Mouse (Mus musculus) right cerebral cortex, adult 2 months (tissue): ENCODE measurements around the gene Syne1.
A peak's percentile ranks its signal among the peaks of the same experiment; 100 is the strongest.

ENCODE experiments used
- DNase-seq, 2 experiments: peaks; one replicate each; pipeline ENCODE4 v3.0.0; 2021 to 2022; ENCODE audit warnings: low spot score in 2 of 2

The Syne1 gene

DNA sequence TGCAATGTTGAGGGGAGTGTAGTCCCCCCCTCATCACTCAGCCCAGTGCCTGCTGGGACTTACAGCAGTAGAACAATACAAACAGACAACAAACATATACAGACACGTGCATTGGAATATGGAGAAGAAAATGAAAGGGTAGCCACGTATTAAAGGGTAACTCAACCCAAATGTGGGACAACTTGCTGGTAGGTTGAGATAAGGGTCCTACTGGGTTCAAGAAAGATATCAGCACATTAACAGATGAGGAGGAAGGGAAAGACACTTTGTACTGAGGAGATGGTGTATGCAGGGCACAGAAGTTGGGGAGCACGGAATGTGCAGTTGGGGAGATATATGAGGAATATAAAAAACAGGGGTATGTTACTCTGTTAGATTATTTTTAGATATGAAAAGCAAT is 345.3 kb downstream of the Syne1 start:
- DNase-seq = no peak

GRCm38 (mm10) chr10:5205570-5205969 is 345.7 kb downstream of the Syne1 start:
- DNase-seq = no peak

GRCm38 (mm10) chr10:5203837-5204236 is 347.4 kb downstream of the Syne1 start:
- DNase-seq = peak; percentile 88 to 90

- DNase-seq = no peak
Measured at GRCm38 (mm10) chr10:5197356-5197755, 353.9 kb downstream of the Syne1 start.

GRCm38 (mm10) chr10:5196267-5196666 is 355.0 kb downstream of the Syne1 start:
- no peak for DNase-seq

DNA sequence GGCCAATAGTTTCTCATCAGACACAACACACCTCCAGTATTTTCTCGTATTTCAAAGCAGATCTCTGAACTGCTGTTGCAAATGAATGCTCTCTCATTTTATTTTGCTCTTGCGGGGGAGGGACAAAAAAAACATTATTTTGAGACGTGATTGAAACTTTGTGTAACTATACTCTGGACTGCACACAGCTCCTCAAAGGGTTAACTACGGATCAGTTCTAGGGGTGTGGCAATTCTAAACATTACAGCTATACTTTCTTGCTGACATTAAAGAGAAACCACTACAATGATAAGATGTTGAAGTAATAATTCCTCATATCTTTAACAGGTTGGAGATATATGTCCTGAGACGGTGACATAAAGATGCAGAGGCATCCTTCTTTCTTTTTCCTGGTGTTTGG is 356.0 kb downstream of the Syne1 start:
- DNase-seq = no peak

- peak; percentile 70 to 79 for DNase-seq
Measured at GRCm38 (mm10) chr10:5194671-5195234, 356.5 kb downstream of the Syne1 start.

DNA sequence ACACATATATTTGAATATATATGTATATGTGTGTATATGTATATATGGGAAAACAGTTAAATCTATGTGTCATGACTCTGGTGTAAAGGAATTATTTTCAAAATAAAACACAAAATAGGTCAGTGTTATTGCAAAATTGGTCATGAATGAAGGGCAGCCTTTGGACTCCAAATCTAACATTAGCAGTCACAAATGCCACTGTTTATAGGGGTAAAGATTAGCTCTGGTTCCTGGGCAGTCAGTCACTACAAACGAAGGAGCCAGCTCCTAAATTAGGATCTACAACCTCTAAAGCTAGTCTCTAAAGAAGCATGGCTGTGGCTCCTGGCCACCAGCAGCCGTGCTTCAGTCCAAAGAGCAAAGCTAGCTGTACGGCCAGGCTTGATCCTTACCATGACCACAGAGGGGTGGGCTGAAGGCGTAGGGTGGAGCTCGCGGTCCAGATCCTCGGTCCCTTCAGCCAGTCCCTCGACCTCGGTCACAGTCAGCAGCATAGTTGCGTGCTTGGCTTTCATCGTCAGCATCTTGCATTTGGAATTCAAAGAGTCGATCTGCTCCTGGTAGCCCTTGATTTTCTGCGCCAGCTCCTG is 357.1 kb downstream of the Syne1 start:
- DNase-seq = no peak

GRCm38 (mm10) chr10:5192861-5193490 is 358.3 kb downstream of the Syne1 start:
- no peak for DNase-seq

DNA sequence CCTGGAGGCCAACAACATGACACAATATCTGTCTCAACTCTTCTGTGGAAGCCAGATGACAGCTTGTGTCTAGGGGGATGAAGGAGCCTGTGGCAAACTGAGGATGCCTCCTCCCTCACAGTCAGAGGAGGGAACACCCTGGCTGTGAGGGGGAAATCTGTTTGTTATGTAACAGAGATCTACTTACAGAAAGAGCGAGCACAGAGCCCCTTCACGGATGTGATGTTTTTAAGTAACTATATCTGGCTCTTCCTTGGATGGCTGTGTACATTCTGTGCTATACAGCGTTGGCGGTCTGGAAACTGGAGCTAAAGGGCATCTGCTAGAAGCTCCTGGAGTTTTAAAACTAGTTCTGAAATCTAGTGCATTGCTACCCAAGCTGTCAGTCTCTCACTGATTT is 360.5 kb downstream of the Syne1 start:
- DNase-seq = peak; percentile 65 to 72

- no peak for DNase-seq
Measured at GRCm38 (mm10) chr10:5188890-5189289, 362.4 kb downstream of the Syne1 start.

GRCm38 (mm10) chr10:5185156-5186083 is 365.9 kb downstream of the Syne1 start:
- no peak for DNase-seq

DNA sequence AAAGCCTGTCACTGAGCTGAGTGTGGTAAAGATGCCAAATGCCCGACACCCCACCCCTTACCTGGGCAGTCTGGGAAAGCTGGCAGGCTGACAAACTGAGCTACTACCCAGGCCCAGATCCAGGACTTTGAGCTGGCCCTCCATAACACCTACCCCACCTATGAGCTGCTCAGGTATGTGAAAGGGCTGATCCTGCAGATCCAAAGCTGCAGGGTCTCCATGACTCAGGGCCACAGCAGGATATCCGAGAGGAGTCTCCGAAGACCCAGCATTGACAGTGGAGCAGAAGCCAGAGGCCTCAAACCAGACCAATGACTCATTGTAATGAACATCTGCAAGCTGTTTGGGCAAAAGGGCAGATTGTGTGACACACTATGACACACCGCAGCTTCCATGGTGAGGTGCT is 369.5 kb downstream of the Syne1 start:
- DNase-seq = no peak

- peak; percentile 49 to 57 for DNase-seq
Measured at GRCm38 (mm10) chr10:5179891-5180290, 371.4 kb downstream of the Syne1 start.

DNA sequence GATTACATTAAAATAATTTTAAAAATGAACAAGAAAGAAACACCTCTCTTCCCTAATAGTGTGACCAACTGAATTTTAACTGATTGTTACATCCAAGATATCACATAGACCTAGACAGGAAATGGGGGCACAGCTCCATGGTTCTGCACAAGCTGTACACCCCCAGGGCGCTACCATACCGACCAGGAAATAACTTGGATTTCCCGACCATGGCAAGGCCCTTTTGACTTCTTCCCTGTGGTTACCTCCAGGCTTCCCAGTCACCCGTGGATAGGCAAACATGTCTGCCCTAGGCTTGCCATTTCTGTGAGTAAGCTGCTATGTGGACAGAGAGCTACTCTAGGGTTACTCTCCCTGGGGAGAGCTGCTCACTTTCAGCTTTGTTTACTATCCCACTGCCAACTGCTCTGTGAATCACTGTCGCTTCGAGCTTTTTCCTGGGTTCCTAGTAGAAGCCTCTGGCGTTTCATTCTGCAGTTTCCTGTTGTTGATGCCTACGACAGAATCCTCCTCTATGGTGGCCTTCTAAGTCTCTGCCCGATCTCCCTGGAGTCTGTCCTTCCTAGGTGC is 373.8 kb downstream of the Syne1 start:
- no peak for DNase-seq

GRCm38 (mm10) chr10:5176371-5176770 is 374.9 kb downstream of the Syne1 start:
- DNase-seq = no peak

DNA sequence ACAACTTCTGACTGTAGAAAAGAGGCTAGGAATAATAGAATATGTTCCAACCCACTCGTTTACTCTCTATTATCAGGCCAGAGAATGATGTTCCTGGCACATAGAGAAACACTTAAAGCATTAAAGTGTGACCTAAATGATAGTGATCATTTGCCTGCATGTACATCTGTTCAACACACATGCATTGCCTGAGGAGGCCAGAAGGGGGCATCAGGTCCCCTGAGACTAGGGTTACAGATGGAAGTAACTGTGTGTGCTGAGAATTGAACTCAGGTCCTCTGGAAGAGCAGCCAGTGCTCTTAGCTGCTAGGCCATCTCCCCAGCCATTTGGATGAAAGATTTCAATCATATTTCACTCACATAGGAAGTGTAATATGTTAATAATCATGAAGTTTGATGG is 380.9 kb downstream of the Syne1 start:
- DNase-seq = no peak

GRCm38 (mm10) chr10:5167481-5167880 is 383.8 kb downstream of the Syne1 start:
- DNase-seq = no peak

DNA sequence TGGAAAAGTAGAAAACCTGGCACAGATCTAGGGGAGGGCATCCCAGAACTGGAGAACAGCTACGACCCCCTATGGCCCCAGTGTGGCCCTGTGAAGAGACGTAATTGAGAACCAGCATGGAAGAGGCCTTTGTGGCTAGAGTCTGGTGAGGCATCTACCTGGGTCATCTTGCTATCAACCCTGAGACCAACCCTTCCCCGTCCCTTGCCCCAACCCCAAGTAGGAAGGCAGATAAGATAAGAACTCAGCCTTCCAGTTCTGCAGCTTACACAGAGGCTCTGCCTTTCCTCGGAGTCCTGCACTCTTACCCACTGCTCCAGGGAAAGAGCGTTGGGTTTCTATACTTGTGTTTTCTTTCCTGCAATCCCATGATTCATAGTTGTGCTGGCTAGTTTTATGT is 385.8 kb downstream of the Syne1 start:
- DNase-seq = no peak

DNA sequence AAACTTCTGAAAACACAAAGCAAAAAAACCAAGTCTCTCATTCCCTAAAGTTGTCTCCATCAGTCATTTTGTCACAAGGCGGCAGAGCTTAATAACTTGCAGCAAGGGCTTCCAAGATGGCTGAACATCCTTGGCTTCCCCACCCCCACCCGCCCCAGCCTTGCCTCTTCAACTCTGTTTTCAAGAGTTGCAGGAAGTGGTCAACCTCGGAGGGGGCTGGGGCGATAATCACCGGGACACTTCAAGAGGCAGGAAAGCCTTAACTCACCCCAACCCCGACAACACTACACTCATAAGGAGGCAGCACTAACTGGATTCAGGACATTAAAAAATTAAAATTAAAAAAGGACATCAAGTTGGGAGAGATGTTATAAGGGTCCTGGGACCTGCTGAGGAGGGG is 387.5 kb downstream of the Syne1 start:
- DNase-seq = no peak

DNA sequence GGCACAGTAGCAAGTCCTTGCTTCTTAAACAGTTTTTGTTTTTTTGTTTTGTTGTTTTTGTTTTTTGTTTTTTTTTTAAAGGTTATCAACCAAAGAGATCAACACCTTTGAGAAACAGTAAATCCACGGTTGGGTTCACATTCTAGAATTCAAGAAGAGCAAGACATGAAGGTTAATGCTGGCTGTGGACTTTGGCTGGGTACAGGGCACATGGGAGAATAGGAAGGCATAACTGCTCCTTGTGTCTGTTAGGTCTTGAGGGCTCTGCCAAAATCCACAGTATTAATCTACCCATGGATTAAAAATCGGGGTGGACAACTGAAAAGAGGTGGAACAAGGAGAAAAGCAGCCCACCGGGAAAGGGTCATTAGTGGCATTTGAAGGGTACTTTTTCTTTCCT is 388.0 kb downstream of the Syne1 start:
- no peak for DNase-seq

GRCm38 (mm10) chr10:5161394-5161872 is 389.8 kb downstream of the Syne1 start:
- DNase-seq = peak; percentile 37 to 59
